Mouse (Mus musculus) left cerebral cortex, adult 18-20 months (tissue): ENCODE results near the gene Pmel. TPM values are rescaled to one million over a fixed set of nuclear protein-coding genes. Genes with fewer than 3 reads are reported as not detected.
"Not testable (repeated sequence)": the region's sequence is repeated elsewhere in the genome, so short reads cannot be mapped to it uniquely, and the experiment has no call there.

Experiments
- DNase-seq, 2 experiments: peaks; one replicate each; pipeline ENCODE4 v3.0.0; 2021 to 2022; ENCODE audit warnings: low spot score in 2 of 2, mixed read lengths in 1 of 2
- total RNA-seq, 2 experiments: library from RNA; stranded (reverse); gene quantifications; 2 replicates each; pipeline ENCODE4 v1.2.3; 2021

Gene Pmel
- total RNA-seq, 2 experiments from 2014 or later, result 0.54 to 0.88 TPM

DNA sequence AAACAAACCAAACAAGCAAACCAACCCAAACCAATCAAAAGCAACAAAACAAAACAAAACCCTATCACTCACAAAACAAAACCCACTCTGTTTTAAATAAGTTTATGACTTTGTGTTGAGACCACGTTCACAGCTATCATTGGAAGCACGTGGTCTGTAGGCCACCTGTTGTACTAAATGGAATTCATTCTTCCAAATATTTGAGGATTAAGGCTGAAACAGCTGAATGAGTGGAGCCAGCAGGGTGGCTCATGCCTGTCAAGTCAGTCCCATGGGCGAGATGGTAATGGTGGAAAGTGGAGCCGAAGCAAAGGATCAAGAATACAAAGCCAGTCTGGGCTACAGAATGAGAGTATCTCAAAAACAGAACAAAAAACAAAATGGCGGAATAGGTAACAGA, 3.3 kb upstream of the Pmel start:
- DNase-seq, result no peak

DNA sequence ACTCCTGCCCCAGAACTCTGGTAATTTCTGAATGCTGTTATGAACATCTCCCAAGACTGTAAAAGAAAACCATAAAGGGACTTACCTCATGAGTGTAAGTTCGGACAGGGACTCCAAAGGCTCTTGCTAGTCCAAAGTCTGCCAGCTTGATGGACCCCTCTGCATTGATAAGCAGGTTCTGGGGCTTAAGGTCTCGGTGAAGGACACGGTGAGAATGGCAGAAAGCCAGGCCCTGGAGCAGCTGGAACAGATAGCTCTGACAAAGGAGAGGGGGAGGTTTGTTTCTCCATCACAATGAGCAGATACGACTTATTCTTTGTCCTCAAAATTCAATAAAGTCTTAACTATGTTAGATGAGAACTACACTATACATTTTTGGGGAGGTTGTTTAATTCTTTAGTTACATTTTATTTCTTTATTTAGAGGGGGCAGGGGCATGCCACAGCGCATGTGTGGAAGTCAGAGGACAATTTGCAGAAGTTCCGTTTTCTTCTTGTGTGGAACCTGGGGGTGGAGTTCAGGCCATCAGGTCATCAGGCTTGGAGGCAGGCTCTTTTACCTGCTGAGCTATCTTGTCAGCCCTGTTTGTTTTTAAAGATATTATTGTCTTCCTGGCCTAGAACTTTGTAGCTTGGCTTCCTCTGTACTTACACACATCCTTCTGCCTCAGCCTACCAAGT, 1.5 kb upstream of the Pmel start:
- no peak for DNase-seq

DNA sequence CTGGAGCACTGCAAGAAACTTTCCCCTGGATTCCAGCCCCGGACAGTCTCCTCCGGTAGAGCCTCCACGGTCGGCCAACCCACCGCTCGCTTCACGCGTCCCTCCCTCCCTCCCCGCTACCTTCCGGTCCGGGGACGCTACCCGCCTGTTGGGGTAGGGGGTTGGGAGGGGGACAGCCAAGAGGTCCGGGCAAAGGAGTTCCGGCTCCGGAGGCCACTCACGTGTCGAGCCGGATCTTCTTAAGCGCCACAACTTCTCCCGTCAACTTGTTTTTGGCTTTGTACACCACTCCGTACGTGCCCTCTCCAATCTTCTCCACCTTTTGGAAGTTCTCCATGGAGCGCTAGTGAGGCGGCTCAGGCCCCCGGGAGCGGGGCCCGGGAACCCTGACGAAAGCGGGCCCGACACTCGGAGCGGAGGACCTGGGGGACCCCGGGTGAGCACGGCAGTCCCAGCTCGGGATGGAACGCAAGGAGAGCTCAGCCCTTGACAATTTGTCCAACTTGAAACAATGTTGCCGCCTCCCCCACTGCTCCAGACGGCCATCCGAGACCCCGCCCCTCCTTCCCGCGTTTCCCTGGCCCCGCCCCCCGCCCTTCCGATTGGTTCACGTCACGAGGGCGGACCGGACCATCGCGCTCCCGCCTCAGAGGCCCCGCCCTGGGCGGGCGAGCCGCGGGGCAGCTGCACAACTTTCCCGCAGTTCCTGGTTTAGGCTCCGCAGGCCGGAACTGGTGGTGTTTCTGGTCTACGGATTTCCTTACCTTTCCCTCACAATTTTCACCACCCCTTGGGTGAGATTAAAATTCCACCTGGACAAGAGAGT, 709 bp downstream of the Pmel start, which contains the start of gene Cdk2:
Gene Cdk2 (minus strand): TSS at position 541 of the 826 bp plus-strand sequence.
- peak; percentile 77 to 86 for DNase-seq

DNA sequence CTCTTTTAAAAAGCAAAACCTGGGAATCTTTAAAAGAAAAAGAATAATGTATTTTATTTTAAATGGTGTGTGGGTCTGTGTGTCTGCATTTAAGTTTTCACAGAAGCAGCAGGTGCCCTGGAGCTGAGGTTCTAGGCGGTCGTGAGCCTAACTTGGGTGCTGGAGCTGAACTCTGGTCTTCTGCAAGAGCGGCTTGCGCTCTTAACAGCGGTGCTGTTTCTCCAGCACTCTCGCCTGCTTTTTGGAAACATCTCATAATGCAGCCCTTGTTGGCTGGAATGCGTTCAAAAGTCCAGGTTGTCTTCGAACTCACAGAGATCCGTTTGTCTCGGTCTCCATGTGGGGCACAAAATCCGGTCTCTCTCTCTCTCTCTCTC, 1.3 kb downstream of the Pmel start:
- no peak for DNase-seq

DNA sequence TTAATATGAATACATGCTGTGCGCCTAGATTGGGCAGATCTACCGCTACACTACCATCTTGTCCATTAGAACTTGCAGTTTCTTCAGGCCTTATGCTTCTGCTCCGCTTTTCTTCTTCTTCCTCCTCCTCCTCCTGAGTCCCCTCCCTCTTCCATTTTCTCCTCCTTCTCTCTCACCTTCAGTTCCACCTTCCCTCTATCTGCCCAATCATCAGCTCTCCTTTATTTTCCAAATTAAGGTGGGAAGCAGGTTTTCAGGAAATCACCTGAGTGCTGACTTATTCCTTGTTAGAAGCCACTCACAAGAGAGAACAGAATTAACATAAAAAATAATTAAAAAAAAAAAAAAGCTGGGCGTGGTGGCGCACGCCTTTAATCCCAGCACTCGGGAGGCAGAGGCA, 7.3 kb downstream of the Pmel start:
- DNase-seq, result not testable (repeated sequence)

DNA sequence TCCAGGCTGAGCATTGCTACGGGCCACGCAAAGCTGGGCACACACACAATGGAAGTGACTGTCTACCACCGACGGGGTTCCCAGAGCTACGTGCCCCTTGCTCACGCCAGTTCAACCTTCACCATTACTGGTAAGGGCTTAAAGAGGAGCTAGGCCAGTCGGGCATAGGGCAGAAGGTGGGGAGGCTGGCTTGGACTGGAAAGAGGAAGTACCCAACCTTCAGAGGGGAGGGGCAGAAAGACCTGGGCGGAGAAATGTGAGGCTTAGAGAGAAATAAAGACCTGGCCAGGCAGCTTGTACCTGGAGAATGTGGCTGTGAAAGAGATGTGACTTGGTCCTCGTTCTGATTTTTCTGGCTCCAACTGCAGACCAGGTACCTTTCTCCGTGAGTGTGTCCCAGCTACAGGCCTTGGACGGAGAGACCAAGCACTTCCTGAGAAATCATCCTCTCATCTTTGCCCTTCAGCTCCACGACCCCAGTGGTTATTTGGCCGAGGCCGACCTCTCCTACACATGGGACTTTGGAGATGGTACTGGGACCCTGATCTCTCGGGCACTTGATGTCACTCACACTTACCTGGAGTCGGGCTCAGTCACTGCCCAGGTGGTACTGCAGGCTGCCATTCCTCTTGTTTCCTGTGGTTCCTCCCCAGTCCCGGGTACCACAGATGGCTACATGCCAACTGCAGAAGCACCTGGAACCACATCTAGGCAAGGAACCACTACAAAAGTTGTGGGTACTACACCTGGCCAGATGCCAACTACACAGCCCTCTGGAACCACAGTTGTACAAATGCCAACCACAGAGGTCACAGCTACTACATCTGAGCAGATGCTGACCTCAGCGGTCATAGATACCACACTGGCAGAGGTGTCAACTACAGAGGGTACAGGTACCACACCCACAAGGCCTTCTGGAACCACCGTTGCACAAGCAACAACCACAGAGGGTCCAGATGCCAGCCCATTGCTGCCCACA, 11.9 kb downstream of the Pmel start:
- DNase-seq, result no peak

DNA sequence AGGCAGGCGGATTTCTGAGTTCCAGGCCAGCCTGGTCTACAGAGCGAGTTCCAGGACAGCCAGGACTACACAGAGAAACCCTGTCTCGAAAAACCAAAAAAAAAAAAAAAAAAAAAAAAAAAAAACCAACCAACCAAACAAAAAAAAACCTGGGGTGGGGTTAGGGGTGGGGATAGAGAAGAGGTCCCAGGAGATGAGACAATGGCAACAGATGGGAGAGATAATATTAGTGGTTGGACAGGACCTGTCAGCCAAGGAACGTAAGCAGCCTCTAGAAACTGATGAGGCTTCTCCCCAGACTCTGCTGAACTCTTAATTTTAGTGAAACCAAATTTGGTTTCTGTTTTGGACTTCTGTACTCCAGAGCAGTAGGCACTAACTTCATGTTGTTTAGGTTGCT, 21.5 kb downstream of the Pmel start:
- not testable (repeated sequence) for DNase-seq

DNA sequence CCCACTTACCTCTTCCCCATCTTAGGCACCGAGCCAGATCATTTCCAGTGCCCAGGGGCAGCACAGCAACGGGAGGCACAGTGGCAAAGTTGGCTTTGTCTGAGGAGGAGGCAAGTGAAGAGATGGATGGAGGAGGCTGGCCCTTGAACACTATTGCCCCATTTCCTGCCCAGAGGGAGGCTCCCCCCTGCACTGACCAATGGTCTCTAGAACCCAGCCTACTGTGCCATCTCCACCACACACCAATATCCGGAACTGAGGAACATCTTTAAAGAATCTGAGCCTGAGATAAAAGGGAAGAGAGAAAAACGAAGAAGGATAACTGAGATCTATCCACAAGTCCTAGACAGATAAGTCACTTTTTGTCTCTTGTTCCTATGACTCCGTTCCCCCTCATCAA, 24.1 kb downstream of the Pmel start:
- no peak for DNase-seq

DNA sequence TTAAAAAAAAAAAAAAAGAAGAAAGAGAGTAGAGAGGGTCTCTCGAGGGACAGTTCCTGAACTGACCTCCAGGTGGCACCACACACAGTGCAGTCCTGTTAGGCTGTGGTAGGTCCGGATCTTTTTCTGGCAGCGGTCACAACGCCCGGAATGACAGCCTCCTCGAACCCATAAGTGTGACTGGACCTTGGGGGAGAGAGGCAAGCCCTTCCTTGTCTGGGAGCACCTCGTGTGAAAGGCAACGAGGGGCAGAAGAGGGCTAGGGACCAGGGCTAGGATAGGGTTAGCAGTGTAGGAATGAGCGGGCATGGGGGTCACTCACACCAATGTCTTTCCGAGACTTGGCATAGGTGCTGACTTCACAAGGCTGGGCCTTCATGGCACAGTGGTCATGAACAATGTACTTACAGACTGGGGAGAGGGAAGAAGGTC, 27.0 kb downstream of the Pmel start:
- DNase-seq, result peak; percentile 61 to 72

DNA sequence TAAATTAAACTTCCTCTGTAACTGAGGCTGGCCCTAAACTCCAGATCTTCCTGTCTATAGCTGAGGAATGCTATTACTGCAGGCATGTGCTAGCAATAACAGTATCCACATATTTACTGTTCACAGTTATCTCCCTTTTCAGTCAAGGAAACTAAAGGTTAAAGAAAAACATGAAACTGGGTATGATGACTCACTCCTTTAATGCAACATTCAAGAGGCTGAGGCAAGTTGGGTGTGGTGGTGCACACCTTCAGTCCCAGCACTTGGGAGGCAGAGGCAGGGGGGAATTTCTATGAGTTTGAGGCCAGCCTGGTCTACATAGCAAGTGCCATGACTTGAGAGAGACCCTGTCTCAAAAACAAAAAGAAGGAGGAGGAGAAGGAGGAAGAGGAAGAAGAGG, 28.0 kb downstream of the Pmel start:
- DNase-seq, result no peak

DNA sequence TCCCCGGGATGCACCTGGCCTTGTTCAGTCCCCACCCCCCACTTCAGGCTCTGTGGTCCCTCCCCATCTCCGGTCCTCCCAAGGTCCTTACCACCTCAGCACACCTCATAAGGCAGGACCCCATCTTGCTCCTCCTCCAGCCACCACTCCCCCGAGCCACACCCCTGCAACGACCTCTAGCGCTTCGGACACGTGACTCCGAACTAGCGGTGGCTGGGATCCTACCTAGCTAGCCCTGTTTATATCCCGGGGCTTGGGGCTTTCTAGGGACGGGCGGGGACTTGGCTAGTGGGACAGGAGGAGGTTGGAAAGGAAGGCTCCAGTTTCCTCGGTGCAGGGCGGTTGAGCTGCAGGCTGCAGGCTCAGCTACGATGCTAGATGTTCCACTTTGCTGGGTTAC, 33.4 kb downstream of the Pmel start:
- no peak for DNase-seq

DNA sequence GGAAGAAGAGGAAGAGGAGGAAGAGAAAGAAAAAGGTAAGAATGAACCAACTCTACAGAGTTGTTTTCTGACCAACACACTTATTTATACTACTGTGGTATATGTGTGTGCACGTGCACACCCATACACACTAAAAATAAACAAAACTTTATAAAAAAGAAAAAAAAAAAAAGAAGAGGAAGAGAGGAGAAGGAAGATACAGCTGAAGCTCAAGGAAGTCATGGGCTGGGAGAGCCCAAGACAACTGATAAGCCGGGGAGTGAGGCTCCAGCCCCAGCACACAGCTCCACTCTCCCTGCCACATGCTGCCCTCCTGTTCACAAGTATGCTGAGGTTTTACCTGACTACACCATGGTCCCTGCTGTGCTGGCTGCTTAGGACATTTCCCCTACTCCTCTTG, 36.3 kb downstream of the Pmel start:
- no peak for DNase-seq

DNA sequence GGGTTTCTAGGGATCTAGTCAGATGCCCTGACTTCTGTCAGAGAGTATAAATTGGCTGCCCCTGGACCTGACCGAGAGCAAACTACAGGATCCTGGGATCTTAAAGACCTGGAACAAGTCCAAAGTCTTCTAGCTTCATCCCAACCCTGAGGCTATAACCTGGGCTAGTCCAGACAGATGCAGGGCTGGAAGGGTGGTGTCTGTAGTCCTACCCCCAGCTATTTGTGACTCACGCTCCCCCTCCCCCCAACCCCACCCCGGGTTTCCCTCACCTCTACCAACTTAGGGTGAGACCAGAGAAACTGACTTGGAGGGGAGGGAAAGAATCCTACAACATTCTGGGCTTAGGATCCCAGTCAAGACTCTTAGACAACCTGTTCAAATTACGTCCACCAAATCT, 38.6 kb downstream of the Pmel start:
- no peak for DNase-seq

DNA sequence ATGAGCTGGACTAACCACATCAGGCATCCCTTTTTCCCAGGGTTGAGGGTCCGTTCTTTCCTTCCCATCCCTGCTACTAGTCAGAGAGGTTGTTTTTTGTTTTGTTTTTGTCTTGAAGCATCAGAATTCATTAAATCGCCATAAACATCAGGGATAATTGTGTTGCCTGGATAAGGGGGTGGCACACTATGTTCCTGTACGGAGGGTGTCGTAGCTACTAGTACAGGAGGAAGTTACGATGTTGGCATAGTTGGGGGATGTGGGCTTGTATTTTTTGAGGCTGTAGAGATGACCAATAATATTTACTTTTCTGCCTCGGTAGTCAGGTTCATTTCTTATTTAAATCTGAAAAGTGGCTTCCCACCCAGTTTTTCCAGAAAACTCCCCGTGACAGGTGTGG, 39.2 kb downstream of the Pmel start:
- no peak for DNase-seq

DNA sequence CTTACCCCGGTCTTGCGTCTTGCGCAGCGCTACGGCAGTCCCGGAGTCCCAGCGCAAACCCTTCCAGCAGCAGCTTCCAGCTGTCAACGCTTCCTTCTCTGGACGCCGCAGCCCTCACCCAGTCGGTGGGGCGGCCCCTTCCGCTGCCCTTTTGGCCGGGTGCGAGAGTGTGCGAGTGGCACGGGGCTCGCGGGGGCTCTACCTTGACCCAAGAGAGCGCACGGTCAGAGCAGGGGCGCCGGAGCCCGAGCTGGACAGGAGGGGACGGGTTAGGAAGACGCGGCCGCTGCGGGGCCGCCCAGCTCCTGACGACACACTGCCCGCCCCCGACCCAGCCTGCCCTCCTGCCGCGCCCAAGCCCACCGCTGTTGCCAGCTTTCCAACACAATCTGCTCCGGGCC, 39.8 kb downstream of the Pmel start:
- peak; percentile 33 to 52 for DNase-seq

DNA sequence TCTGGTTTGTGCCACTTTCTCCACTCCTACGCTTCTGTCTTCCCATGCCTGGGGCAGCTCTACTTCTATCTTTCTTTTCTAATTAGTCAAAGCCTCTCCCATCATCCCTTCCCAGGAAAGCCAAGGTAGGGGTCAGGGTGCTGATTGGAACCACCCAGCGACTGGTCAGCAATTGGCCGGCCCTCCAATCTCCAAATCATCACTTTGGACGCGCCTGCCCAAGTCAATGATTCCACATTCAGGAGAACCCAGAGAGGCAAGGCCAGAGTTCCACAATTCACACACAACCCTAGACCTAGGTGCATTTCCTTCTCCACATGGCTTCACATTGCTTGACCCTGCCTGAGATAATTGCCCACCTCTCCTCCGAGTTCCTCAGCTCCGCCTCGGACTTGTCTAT, 40.2 kb downstream of the Pmel start:
- DNase-seq, result no peak

DNA sequence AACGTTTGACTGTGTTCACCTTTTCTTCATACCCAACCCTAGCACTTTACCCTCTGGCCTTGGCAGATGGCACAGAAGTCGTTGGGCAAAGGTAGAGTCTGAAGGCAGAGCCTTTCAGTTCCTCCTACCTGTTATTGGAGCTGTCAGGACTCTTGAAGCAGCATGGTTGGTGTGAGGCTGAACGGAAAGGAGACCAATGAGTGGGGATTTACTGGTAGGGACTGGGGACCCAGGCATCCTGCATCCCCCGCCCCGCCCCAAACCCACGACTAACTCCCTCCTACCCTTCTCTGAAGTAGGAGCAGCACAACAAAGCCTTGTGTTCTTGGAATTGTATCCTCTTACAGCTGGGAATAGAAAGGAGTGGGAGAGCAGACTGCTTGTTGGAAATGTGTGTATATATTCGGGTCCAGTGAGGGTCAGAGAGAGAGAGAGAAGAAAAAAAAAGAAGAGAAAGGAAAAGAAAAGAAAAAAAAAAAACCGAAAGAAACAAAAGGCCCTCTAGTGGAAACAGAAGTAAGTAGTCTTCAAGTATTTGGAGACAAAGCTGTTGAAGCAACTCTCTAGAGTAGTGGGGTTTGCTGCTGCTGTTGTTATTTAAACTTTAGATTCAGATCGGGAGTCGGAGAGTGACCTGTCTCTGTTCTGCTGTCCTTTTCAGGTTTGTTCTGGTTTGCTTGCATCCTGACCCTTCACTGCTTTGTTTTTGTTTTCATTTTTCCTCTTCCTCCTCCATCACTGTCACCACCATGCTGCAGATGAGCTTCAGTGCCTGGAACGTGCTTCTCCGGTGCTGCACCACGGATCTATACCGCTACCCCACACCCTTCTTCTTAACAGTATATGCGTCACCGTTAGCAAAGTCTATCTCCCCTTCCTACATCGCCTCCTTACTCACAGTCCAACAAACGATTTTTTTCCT, 40.9 kb downstream of the Pmel start, which contains the start of gene Dgka:
Gene Dgka (minus strand): TSS at position 176 of the 922 bp plus-strand sequence.
- DNase-seq, result no peak

DNA sequence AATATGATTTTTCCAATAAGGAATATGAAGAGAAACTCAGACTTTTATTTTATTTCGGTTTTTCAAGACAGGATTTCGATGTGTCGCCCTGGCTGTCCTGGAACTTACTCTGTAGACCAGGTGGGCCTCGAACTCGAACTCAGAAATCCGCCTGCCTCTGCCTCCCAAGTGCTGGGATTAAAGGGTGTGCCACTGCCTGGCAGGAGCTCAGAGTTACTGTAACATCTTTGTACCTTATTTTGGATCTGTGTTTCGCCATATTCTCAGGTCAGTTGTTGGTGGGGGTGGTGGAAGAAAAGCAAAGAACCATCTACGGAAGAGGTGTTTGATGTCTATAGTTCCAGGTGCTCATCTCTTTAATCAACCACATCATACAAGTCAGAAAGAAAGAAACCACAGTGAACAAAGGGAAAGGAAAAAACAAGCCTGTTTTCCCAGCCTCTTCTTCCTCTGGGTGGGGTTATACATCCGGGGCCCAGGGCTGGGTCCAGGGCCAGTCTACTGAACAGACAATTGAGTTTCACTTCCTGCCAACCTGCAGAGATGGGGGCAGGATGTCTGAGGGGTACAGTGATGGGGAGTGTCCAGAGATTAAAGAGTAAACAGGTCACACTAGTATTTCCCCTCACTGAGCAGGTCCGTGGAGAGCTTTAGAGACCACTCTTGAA, 42.1 kb downstream of the Pmel start:
- DNase-seq, result no peak

DNA sequence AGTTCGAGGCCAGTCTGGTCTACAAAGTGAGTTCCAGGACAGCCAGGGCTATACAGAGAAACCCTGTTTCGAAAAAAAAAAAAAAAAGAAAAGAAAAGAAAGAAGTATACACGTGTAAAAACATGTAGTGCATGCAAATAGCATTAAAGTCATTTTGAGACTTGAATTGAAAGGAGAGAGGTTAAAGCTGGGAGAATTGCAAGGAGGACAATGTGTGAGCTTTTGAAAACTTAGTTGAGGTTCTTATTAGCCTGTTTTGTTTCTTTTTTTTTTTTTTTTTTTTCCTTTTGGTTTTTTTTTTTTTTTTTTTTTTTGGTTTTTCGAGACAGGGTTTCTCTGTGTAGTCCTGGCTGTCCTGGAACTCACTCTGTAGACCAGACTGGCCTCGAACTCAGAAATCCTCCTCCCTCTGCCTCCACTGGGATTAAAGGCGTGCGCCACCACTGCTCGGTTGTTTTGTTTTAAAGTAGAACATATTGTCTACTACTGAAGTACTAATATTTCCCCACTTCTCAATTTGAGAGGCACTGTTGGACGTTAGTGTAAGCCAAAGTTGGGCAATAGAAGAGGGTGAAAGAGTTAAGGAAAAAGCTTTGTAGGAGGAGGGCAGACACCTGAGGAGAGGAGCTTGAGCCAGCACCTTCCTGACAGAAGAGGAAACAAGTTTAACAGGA, 43.1 kb downstream of the Pmel start:
- DNase-seq, result no peak
